8 mouse cellular contexts compared by ENCODE assay signal in genomic region chr8:121578676-121579451, GRCm38 (mm10). TPM values are rescaled to one million over a fixed set of nuclear protein-coding genes. Genes with fewer than 3 reads are reported as not detected.
DNase-seq lines count a peak whose midpoint lies in the region; ATAC-seq lines count a peak whose summit lies in the region.

Gene Fbxo31, minus strand, starts transcription at chr8:121578806.

- peak; percentile 94 to 98 for DNase-seq in adrenal gland, adult (ENCODE audit: inconsistent age in 2 of 2, low spot score in 1 of 2)
- peak; percentile 97 for DNase-seq in embryo, embryonic 10.5 days (ENCODE audit: low spot score)
- DNase-seq in gastrocnemius, postnatal 14 days, result peak; percentile 97
- peak; percentile 89 to 97 for DNase-seq in left cerebral cortex, postnatal 10 days (ENCODE audit: extremely low spot score in 1 of 2, low spot score in 2 of 2)
- peak; percentile 93 for DNase-seq in right cerebral cortex, postnatal 25 days
- peak; percentile 91 to 96 for DNase-seq in urinary bladder, postnatal 4 days (ENCODE audit: low spot score in 2 of 2)

- ATAC-seq in inflammation-experienced regulatory T-cells, adult 6 months, result peak; percentile 75
- peak; percentile 89 for ATAC-seq in megakaryocyte-erythroid progenitor cell, adult 5-6 weeks (replicated peaks; ENCODE audit: low FRiP score, low TSS enrichment, poor library complexity, severe bottlenecking)

- intact Hi-C loops in gastrocnemius, postnatal 14 days (cut with DNase I; ENCODE audit: low total_unique reads), result no loop called here
- intact Hi-C loops in left cerebral cortex, postnatal 10 days (cut with DNase I), result no loop called here

RNA-seq across cellular contexts. Expression of gene Fbxo31, which starts in this region (rescaled TPM):
- total RNA-seq in gastrocnemius, postnatal 14 days (2021), result 10 to 100 TPM; 75.2 to 89.8 TPM
- 1 to 10 TPM; 2.1 to 2.2 (median 2.2) TPM for polyA plus RNA-seq in inflammation-experienced regulatory T-cells, adult 6 months (2017; shearing (Covaris generic))
- 10 to 100 TPM; 86.1 to 86.4 TPM for total RNA-seq in left cerebral cortex, postnatal 10 days (2021)
- 16.1 and 28.2 TPM in 2 replicates for total RNA-seq in megakaryocyte-erythroid progenitor cell, adult 5-6 weeks (2014; fragmentation: Nextera tagmentation)
- 7.8 and 9.5 TPM in 2 replicates for total RNA-seq in megakaryocyte-erythroid progenitor cell, adult 5-6 weeks (2017)

Comparison
In these comparisons a context has a peak if more than half of its experiments do, and no peak if none do; other contexts are left out.
1. Peak in every context shown above with its lines: DNase-seq and ATAC-seq.